Mouse (Mus musculus) forebrain, embryonic 14.5 days (tissue): Measurements from ENCODE around the gene Kdm3a. TPM values are rescaled to one million over a fixed set of nuclear protein-coding genes. Genes with fewer than 3 reads are reported as not detected.

Source experiments
- ATAC-seq: fragments of 200-750 bp; cut with Nextera tagmentation; 2 replicates; pipeline ENCODE4 v1.8.0; 2017; ENCODE audit warnings: mild to moderate bottlenecking, moderate library complexity
- DNase-seq: peaks from one replicate; pipeline ENCODE4 v3.0.0-alpha.2; 2015; ENCODE audit warnings: low spot score
- H3K27ac ChIP-seq: fragments of 300-500 bp; sonication (generic); 2 replicates; pipeline ENCODE4 v1.5.1; 2014; ENCODE audit warnings: low read depth, mild to moderate bottlenecking, control low read depth, low read length, moderate library complexity
- H3K27me3 ChIP-seq: fragments of 300-500 bp; sonication (generic); replicated peaks from 2 replicates; pipeline ENCODE4 v1.6.1; 2014; ENCODE audit warnings: low read length, control low read depth, mixed read lengths; ENCODE audit not compliant: control insufficient read depth, insufficient read depth
- H3K36me3 ChIP-seq: fragments of 300-500 bp; sonication (generic); 2 replicates; pipeline ENCODE4 v1.6.1; 2014; ENCODE audit warnings: low read length, control low read depth; ENCODE audit not compliant: control insufficient read depth, insufficient read depth
- H3K4me1 ChIP-seq: fragments of 300-500 bp; sonication (generic); 2 replicates; pipeline ENCODE4 v1.6.1; 2014; ENCODE audit warnings: antibody characterized with exemption, low read length, control low read depth; ENCODE audit not compliant: control insufficient read depth, insufficient read depth
- H3K4me2 ChIP-seq: fragments of 300-500 bp; sonication (generic); 2 replicates; pipeline ENCODE4 v1.6.1; 2014; ENCODE audit warnings: mild to moderate bottlenecking, control low read depth, low read length
- H3K4me3 ChIP-seq: fragments of 300-500 bp; sonication (generic); 2 replicates; pipeline ENCODE4 v1.5.1; 2014; ENCODE audit warnings: low read depth, low read length, control low read depth
- H3K9ac ChIP-seq: fragments of 300-500 bp; sonication (generic); 2 replicates; pipeline ENCODE4 v1.6.1; 2014; ENCODE audit warnings: mild to moderate bottlenecking, low read length, control low read depth, moderate library complexity
- H3K9me3 ChIP-seq: fragments of 300-500 bp; sonication (generic); replicated peaks from 2 replicates; pipeline ENCODE4 v1.6.1; 2016; ENCODE audit warnings: low read length, control low read depth, mixed read lengths; ENCODE audit not compliant: control insufficient read depth
- WGBS: fragments of 180-500 bp; shearing (Covaris S2); extraction: QIAGEN DNeasy Blood & Tissue Kit; methylation state at CpG from one replicate; pipeline ENCODE4 v1.1.7; 2014; 5-methylcytosine and 5-hydroxymethylcytosine counted together
- polyA plus RNA-seq: library from polyadenylated mRNA; unstranded; fragments of >200 nt; fragmentation: Nextera tagmentation; extraction: Ambion mirVana; gene quantifications from 2 replicates; pipeline ENCODE4 v1.2.1, GENCODE M21; 2014

Kdm3a gene
- polyA plus RNA-seq, 1 experiment from 2014 or later = 47.4 TPM

- Histone ChIP-seq H3K27ac (no peak overlapping the region), H3K4me1 (no peaks in the 10 kb centered on the region), H3K4me3 (no peak overlapping the region), H3K36me3 (peaks cover 76% of the 10 kb centered on the region), H3K9ac (no peak overlapping the region), H3K4me2 (no peak overlapping the region), H3K9me3 (no peaks in the 10 kb centered on the region), H3K27me3 (no peaks in the 10 kb centered on the region)
- WGBS = 92% methylated on average over 3 of the region's 3 CpGs
- DNase-seq (no peak), ATAC-seq (no peak)
These were observed 25.0 kb downstream of the Kdm3a start for GRCm38 (mm10) chr6:71607756-71608155.

DNA sequence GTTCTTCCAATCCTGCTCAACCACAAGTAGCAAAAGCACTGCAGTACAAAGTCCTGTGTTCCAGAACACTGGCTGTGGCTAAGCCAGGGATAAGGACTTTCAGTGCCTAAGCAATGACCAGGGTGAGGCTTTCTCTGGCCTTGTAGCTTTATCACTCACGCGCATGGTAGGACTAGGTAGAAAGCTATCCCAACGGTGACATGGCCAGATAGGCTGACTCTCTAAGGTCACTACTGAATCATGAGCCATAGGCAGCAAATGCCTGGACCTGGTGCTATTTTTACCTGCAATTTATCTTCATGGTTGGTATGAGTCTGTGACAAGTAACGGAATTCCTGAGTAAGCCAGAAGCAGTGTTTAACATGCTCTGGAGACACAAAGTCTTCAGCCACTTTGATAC, 42.6 kb downstream of the Kdm3a start:
- Histone ChIP-seq H3K4me2 (no peak overlapping the region), H3K9me3 (no peaks in the 10 kb centered on the region), H3K4me1 (no peaks in the 10 kb centered on the region), H3K9ac (no peak overlapping the region), H3K36me3 (peaks cover 90% of the 10 kb centered on the region), H3K27me3 (no peaks in the 10 kb centered on the region), H3K27ac (no peak overlapping the region), H3K4me3 (no peak overlapping the region)
- DNase-seq (no peak), ATAC-seq (no peak)
- WGBS = 97% methylated on average over 4 of the region's 4 CpGs

- no peak for DNase-seq
- no peaks in the 10 kb centered on the region for H3K9me3 ChIP-seq
- H3K27me3 ChIP-seq = no peaks in the 10 kb centered on the region
- no peak overlapping the region for H3K9ac ChIP-seq
- no peak overlapping the region for H3K4me3 ChIP-seq
- no peak overlapping the region for H3K4me2 ChIP-seq
- ATAC-seq = no peak
- no peak overlapping the region for H3K27ac ChIP-seq
- no peaks in the 10 kb centered on the region for H3K4me1 ChIP-seq
- H3K36me3 ChIP-seq = peaks cover 82% of the 10 kb centered on the region
- WGBS = 100% methylated on average over 1 of the region's 1 CpGs
These were observed 43.4 kb downstream of the Kdm3a start for GRCm38 (mm10) chr6:71589401-71589800.

DNA sequence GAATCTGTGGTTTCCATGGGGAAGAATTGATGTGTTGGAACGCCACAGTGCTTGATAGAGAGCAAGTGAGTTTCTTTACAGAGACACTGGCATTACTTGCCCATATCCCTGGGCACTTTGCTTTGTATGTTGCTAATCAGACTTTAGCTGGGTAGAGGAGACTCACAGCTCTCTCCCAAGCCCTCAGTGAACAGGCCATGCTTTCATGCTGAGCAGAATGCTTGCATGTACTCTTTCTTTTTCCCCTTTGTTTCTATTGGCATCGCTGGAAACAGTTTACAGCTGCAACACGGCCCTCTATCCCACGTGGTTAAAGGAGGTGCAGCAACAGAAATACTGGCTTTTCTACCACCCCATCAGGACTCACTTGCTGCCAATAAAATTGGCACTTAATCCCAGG, 49.6 kb downstream of the Kdm3a start:
- no peaks in the 10 kb centered on the region for H3K27me3 ChIP-seq
- ATAC-seq (no peak), DNase-seq (no peak)
- no peak overlapping the region for H3K9ac ChIP-seq
- H3K4me1 ChIP-seq = no peaks in the 10 kb centered on the region
- H3K27ac ChIP-seq = no peak overlapping the region
- H3K4me2 ChIP-seq = no peak overlapping the region
- 52% methylated on average over 4 of the region's 4 CpGs for WGBS
- H3K36me3 ChIP-seq = peaks cover 58% of the 10 kb centered on the region
- H3K4me3 ChIP-seq = no peak overlapping the region
- no peaks in the 10 kb centered on the region for H3K9me3 ChIP-seq

DNA sequence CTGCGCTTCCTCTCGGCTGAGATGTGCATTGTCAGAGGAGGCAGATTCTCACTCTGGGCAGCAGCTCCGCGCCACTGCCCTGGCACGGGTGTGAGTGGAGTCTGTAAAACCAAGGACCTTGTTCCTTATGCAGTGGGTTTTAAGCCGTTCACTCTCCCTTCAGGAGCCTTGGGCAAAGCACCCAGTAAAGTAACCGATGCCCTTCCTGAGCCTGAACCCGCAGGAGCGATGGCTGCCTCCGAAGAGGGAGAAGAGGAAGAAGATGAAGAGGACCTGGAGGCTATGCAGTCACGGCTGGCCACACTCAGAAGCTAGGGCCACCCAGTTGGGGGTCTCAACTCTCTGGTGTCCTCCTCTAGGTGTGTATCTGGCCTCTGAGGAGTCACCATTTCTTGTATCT, 53.3 kb downstream of the Kdm3a start:
- 95% methylated on average over 11 of the region's 11 CpGs for WGBS
- Histone ChIP-seq H3K4me2 (no peak overlapping the region), H3K36me3 (peaks cover 39% of the 10 kb centered on the region), H3K27me3 (no peaks in the 10 kb centered on the region), H3K27ac (no peak overlapping the region), H3K4me1 (no peaks in the 10 kb centered on the region), H3K9ac (no peak overlapping the region), H3K4me3 (no peak overlapping the region), H3K9me3 (no peaks in the 10 kb centered on the region)
- DNase-seq (no peak), ATAC-seq (no peak)

GRCm38 (mm10) chr6:71575359-71575758, 57.4 kb downstream of the Kdm3a start:
- no peak overlapping the region for H3K9ac ChIP-seq
- ATAC-seq (no peak), DNase-seq (no peak)
- peaks cover 37% of the 10 kb centered on the region for H3K36me3 ChIP-seq
- 100% methylated on average over 1 of the region's 1 CpGs for WGBS
- H3K4me2 ChIP-seq = no peak overlapping the region
- no peak overlapping the region for H3K4me3 ChIP-seq
- no peak overlapping the region for H3K27ac ChIP-seq
- H3K27me3 ChIP-seq = no peaks in the 10 kb centered on the region
- no peaks in the 10 kb centered on the region for H3K9me3 ChIP-seq
- no peaks in the 10 kb centered on the region for H3K4me1 ChIP-seq

GRCm38 (mm10) chr6:71569025-71569424, 63.8 kb downstream of the Kdm3a start:
- no peak for ATAC-seq
- DNase-seq = no peak
- peaks cover 17% of the 10 kb centered on the region for H3K36me3 ChIP-seq
- H3K27ac ChIP-seq = no peak overlapping the region
- no peak overlapping the region for H3K9ac ChIP-seq
- no peak overlapping the region for H3K4me3 ChIP-seq
- H3K4me2 ChIP-seq = no peak overlapping the region
- 87% methylated on average over 2 of the region's 2 CpGs for WGBS
- no peaks in the 10 kb centered on the region for H3K4me1 ChIP-seq
- H3K27me3 ChIP-seq = no peaks in the 10 kb centered on the region
- no peaks in the 10 kb centered on the region for H3K9me3 ChIP-seq

- Histone ChIP-seq H3K9me3 (no peaks in the 10 kb centered on the region), H3K4me3 (no peak overlapping the region), H3K36me3 (peaks cover 12% of the 10 kb centered on the region), H3K27me3 (no peaks in the 10 kb centered on the region), H3K4me2 (no peak overlapping the region), H3K4me1 (no peaks in the 10 kb centered on the region), H3K9ac (no peak overlapping the region), H3K27ac (no peak overlapping the region)
- WGBS = 97% methylated on average over 3 of the region's 3 CpGs
- no peak for DNase-seq
- ATAC-seq = no peak
These were observed 64.2 kb downstream of the Kdm3a start for GRCm38 (mm10) chr6:71568616-71569015.

- H3K9ac ChIP-seq = no peak overlapping the region
- H3K4me1 ChIP-seq = no peaks in the 10 kb centered on the region
- H3K4me2 ChIP-seq = no peak overlapping the region
- H3K4me3 ChIP-seq = no peak overlapping the region
- peaks cover 7% of the 10 kb centered on the region; the same call in 1 of the 2 replicates for H3K36me3 ChIP-seq
- no peak for ATAC-seq
- H3K27ac ChIP-seq = no peak overlapping the region
- WGBS = 90% methylated on average over 2 of the region's 2 CpGs
- no peaks in the 10 kb centered on the region for H3K27me3 ChIP-seq
- no peak for DNase-seq
- H3K9me3 ChIP-seq = no peaks in the 10 kb centered on the region
These were observed 76.0 kb downstream of the Kdm3a start for GRCm38 (mm10) chr6:71556826-71557225.
